Mouse (Mus musculus) layer of hippocampus, postnatal 36 days (tissue): ENCODE measurements around the gene Gna14. TPM values are rescaled to one million over a fixed set of nuclear protein-coding genes. Genes with fewer than 3 reads are reported as not detected.

Experiments used
- DNase-seq, 2 experiments: peaks; one replicate each; pipeline ENCODE4 v3.0.0; 2022
- total RNA-seq, 2 experiments: library from RNA; stranded (reverse); gene quantifications; 2 replicates each; pipeline ENCODE4 v1.2.3; 2021

The Gna14 gene
- total RNA-seq, 2 experiments from 2014 or later, result 1.3 to 2.4 TPM

GRCm38 (mm10) chr19:16514201-16514600 is 78.6 kb downstream of the Gna14 start:
- DNase-seq, result no peak

GRCm38 (mm10) chr19:16518569-16518968 is 83.0 kb downstream of the Gna14 start:
- DNase-seq, result no peak

- no peak for DNase-seq
Measured at GRCm38 (mm10) chr19:16520608-16521007, 85.0 kb downstream of the Gna14 start.

- DNase-seq, result no peak
Measured at GRCm38 (mm10) chr19:16526302-16526880, 90.8 kb downstream of the Gna14 start.

- DNase-seq, result no peak
Measured at GRCm38 (mm10) chr19:16527031-16527430, 91.5 kb downstream of the Gna14 start.

- DNase-seq, result no peak
Measured at GRCm38 (mm10) chr19:16528225-16528828, 92.8 kb downstream of the Gna14 start.

GRCm38 (mm10) chr19:16529293-16529920 is 93.8 kb downstream of the Gna14 start:
- DNase-seq, result no peak

- no peak for DNase-seq
Measured at GRCm38 (mm10) chr19:16529999-16530398, 94.4 kb downstream of the Gna14 start.

GRCm38 (mm10) chr19:16534311-16534710 is 98.7 kb downstream of the Gna14 start:
- no peak for DNase-seq

- no peak for DNase-seq
Measured at GRCm38 (mm10) chr19:16538416-16538815, 102.9 kb downstream of the Gna14 start.

- no peak for DNase-seq
Measured at GRCm38 (mm10) chr19:16543688-16544087, 108.1 kb downstream of the Gna14 start.

GRCm38 (mm10) chr19:16556988-16557387 is 121.4 kb downstream of the Gna14 start:
- no peak for DNase-seq

GRCm38 (mm10) chr19:16557971-16558370 is 122.4 kb downstream of the Gna14 start:
- DNase-seq, result no peak

- DNase-seq, result no peak
Measured at GRCm38 (mm10) chr19:16558570-16558969, 123.0 kb downstream of the Gna14 start.

- no peak for DNase-seq
Measured at GRCm38 (mm10) chr19:16559243-16559896, 123.8 kb downstream of the Gna14 start.

- DNase-seq, result no peak
Measured at GRCm38 (mm10) chr19:16562676-16563075, 127.1 kb downstream of the Gna14 start.

GRCm38 (mm10) chr19:16576790-16577189 is 141.2 kb downstream of the Gna14 start:
- no peak for DNase-seq

GRCm38 (mm10) chr19:16579656-16580260 is 144.2 kb downstream of the Gna14 start:
- DNase-seq, result no peak

- no peak for DNase-seq
Measured at GRCm38 (mm10) chr19:16580501-16580900, 144.9 kb downstream of the Gna14 start.

- no peak for DNase-seq
Measured at GRCm38 (mm10) chr19:16584546-16584945, 149.0 kb downstream of the Gna14 start.

- DNase-seq, result no peak
Measured at GRCm38 (mm10) chr19:16585379-16585778, 149.8 kb downstream of the Gna14 start.

- DNase-seq, result peak in 1 of 2 experiments; percentile 28
Measured at GRCm38 (mm10) chr19:16593256-16593974, 157.9 kb downstream of the Gna14 start.
